Mouse (Mus musculus) hindbrain, postnatal 0 days (tissue): ENCODE measurements around the gene Slamf8. TPM values are rescaled to one million over a fixed set of nuclear protein-coding genes. Genes with fewer than 3 reads are reported as not detected.
A peak's percentile ranks its signal among the peaks of the same experiment; 100 is the strongest.

Source experiments
- ATAC-seq: fragments of 200-750 bp; cut with Nextera tagmentation; 2 replicates; pipeline ENCODE4 v1.8.0; 2017; ENCODE audit warnings: mild to moderate bottlenecking, moderate TSS enrichment, moderate library complexity
- DNase-seq: peaks from one replicate; pipeline ENCODE4 v3.0.0-alpha.2; 2015; ENCODE audit warnings: low spot score
- H3K27ac ChIP-seq: fragments of 300-500 bp; sonication (generic); 2 replicates; pipeline ENCODE4 v1.5.1; 2014; ENCODE audit warnings: mild to moderate bottlenecking
- H3K27me3 ChIP-seq: fragments of 300-500 bp; sonication (generic); 2 replicates; pipeline ENCODE4 v1.6.1; 2014; ENCODE audit warnings: low read length, mixed read lengths; ENCODE audit not compliant: insufficient read depth
- H3K36me3 ChIP-seq: fragments of 300-500 bp; sonication (generic); 2 replicates; pipeline ENCODE4 v1.6.1; 2014; ENCODE audit warnings: low read length, mixed read lengths; ENCODE audit not compliant: insufficient read depth
- H3K4me1 ChIP-seq: fragments of 300-500 bp; sonication (generic); 2 replicates; pipeline ENCODE4 v1.6.1; 2014; ENCODE audit warnings: antibody characterized with exemption, low read length, mixed read lengths; ENCODE audit not compliant: insufficient read depth
- H3K4me2 ChIP-seq: fragments of 300-500 bp; sonication (generic); 2 replicates; pipeline ENCODE4 v1.6.1; 2014; ENCODE audit warnings: low read depth, mild to moderate bottlenecking, low read length, moderate library complexity, mixed read lengths
- H3K4me3 ChIP-seq: fragments of 300-500 bp; sonication (generic); 2 replicates; pipeline ENCODE4 v1.5.1; 2014; ENCODE audit warnings: low read length
- H3K9ac ChIP-seq: fragments of 300-500 bp; sonication (generic); replicated peaks from 2 replicates; pipeline ENCODE4 v1.6.1; 2014; ENCODE audit warnings: mild to moderate bottlenecking, low read length, moderate library complexity, mixed read lengths
- H3K9me3 ChIP-seq: fragments of 300-500 bp; sonication (generic); 2 replicates; pipeline ENCODE4 v1.6.1; 2016; ENCODE audit warnings: low read length, mixed read lengths
- CTCF ChIP-seq: IDR thresholded peaks from 2 replicates; pipeline ENCODE4 v1.5.1; 2016; ENCODE audit warnings: antibody characterized with exemption, control low read depth, low read depth
- WGBS: fragments of 180-500 bp; shearing (Covaris S2); extraction: QIAGEN DNeasy Blood & Tissue Kit; methylation state at CpG from one replicate; pipeline ENCODE4 v1.1.7; 2014; 5-methylcytosine and 5-hydroxymethylcytosine counted together
- polyA plus RNA-seq: library from polyadenylated mRNA; unstranded; fragments of >200 nt; fragmentation: Nextera tagmentation; extraction: Ambion mirVana; gene quantifications from 2 replicates; pipeline ENCODE4 v1.2.1, GENCODE M21; 2015
- total RNA-seq: library from RNA; depleted of rRNA; stranded (reverse); fragments of >200 nt; gene quantifications from 2 replicates; pipeline ENCODE4 v1.2.3, GENCODE M21; 2014

Gene Slamf8
- total and polyA plus RNA-seq, 2 experiments from 2014 or later = not detected

DNA sequence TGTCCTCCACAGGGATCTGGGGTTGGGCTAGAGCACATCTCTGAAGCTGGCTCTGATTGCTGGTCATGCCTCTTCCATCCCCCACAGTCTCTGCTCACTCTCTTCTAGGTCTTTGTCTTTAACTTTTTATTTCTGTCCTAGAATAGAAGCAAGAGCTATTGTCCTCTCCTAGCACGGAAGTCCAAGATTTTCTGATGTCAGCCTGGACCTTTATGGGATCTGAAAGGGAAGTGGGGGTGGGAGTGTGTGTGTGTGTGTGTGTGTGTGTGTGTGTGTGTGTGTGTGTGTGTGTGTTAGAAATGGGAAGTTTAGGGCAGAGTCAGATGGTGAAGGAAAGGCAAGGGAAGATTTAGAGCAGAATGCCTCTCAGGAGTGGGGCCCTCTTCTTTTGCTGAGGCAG is 37.7 kb downstream of the Slamf8 start:
- no peak for TF ChIP-seq CTCF
- WGBS = 43% methylated on average over 1 of the region's 1 CpGs
- H3K9ac ChIP-seq = no peak overlapping the region

DNA sequence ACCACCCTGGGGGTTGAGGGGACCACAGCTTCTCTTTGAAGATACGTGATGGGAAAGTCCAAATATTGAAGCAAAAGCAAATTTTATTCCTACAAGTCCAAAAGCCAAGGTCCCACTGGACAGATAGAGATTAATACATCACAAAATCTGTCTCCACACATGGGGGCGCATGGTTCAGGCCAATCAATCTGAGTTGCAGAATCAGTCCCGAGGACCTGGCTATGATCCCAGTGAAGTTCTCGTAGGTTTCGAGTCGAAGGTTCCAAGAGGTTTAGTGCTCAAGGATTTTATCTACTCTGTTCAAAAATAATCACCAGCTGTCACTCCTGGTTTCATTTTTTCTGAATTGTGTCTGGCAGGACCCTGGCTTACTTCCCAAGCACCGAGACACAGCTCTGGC is 39.4 kb downstream of the Slamf8 start:
- Histone ChIP-seq H3K9me3 (no peaks in the 10 kb centered on the region), H3K4me1 (peaks cover 9% of the 10 kb centered on the region; the same call in 1 of the 2 replicates), H3K27ac (no peak overlapping the region), H3K36me3 (no peaks in the 10 kb centered on the region), H3K4me2 (peak overlapping the region; percentile 66), H3K9ac (0 out of 2 replicates have a peak overlapping the region, but pooled peaks have one; percentile 44), H3K4me3 (peak overlapping the region; percentile 36; the same call in 1 of the 2 replicates), H3K27me3 (no peaks in the 10 kb centered on the region)
- ATAC-seq (no peak), DNase-seq (no peak)
- TF ChIP-seq CTCF = no peak
- 32% methylated on average over 7 of the region's 7 CpGs for WGBS

More for the DNA sequence above, 37.7 kb downstream of the Slamf8 start:
- DNase-seq (no peak), ATAC-seq (no peak)
- Histone ChIP-seq H3K4me2 (no peak overlapping the region), H3K36me3 (no peaks in the 10 kb centered on the region), H3K27me3 (no peaks in the 10 kb centered on the region), H3K9me3 (no peaks in the 10 kb centered on the region), H3K4me1 (peaks cover 9% of the 10 kb centered on the region; the same call in 1 of the 2 replicates), H3K27ac (no peak overlapping the region), H3K4me3 (no peak overlapping the region)

DNA sequence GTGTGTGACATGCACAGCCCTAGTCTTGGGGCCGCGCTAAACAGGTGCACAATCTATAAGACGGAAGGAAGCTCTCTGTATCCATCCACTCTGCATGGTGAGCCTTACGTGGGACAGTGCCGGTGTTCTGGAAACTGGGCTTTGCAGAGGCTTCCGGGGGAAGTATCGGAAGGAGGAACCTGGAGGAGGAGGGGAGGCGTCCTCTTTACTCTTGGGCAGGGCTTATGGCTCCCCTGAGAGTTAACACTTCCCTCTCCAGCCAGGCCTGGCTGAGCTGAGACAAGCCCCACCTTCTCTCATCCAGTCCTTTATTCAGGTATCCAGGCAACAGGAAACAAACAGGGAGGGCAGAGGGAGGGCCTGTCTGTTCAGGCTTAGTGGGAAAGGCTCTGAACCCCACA is 39.8 kb downstream of the Slamf8 start:
- Histone ChIP-seq H3K9me3 (no peaks in the 10 kb centered on the region), H3K4me3 (peak overlapping the region; percentile 36), H3K27me3 (no peaks in the 10 kb centered on the region), H3K9ac (peak overlapping the region; percentile 44; the same call in 1 of the 2 replicates), H3K27ac (peak overlapping the region; percentile 56; the same call in 1 of the 2 replicates), H3K4me1 (peaks cover 9% of the 10 kb centered on the region; the same call in 1 of the 2 replicates), H3K36me3 (no peaks in the 10 kb centered on the region), H3K4me2 (peak overlapping the region; percentile 66)
- DNase-seq (peak; percentile 75), ATAC-seq (peak; percentile 90)
- TF ChIP-seq CTCF = no peak
- WGBS = 0% methylated on average over 8 of the region's 8 CpGs

DNA sequence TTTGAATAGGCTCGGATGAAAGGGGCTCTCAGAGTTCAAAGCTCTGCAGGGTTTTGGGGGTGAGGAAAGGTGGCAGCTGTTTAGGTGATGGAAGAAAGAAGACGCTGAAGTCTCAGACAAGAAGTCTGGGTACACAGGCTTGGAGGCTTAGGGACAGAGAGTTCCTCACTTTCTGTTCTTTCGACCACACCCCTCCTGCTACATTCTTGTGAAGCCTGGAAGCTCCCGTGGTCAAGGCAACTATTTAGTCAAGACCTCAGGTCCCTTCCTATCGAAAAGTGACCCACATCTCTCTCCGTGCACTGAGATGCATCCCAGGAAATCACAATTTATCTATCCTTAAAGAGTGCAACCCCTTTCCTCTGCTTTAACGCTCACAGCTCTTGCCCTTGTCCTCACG is 40.7 kb downstream of the Slamf8 start:
- no peak for DNase-seq
- no peaks in the 10 kb centered on the region for H3K27me3 ChIP-seq
- peak overlapping the region; percentile 44; the same call in 1 of the 2 replicates for H3K9ac ChIP-seq
- ATAC-seq = no peak
- H3K9me3 ChIP-seq = no peaks in the 10 kb centered on the region
- H3K27ac ChIP-seq = no peak overlapping the region
- no peak for TF ChIP-seq CTCF
- peak overlapping the region; percentile 36 for H3K4me3 ChIP-seq
- peaks cover 9% of the 10 kb centered on the region; the same call in 1 of the 2 replicates for H3K4me1 ChIP-seq
- no peaks in the 10 kb centered on the region for H3K36me3 ChIP-seq
- 9% methylated on average over 8 of the region's 8 CpGs for WGBS
- H3K4me2 ChIP-seq = peak overlapping the region; percentile 66

DNA sequence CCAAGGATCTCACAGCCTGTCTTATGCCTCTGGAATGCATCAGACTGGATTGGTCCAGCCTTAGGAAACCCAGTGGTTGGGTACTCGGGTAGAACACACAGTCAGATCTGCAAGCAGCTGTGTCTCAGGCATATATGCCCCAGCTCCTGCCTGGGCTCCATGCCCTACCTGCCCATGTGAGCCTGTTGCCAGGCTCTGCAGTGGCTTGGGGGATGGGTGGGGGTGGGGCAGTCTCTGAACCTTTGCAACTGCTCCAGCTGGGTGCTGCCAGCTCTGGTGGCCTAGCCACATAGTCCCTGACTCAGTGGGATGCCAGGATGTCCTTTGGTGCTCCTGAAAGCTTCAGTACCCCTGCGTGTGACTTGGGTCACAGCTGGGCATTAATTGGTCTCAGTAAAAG is 41.1 kb downstream of the Slamf8 start:
- no peak for ATAC-seq
- Histone ChIP-seq H3K9ac (no peak overlapping the region), H3K27ac (no peak overlapping the region), H3K36me3 (no peaks in the 10 kb centered on the region), H3K4me2 (peak overlapping the region; percentile 66; the same call in 1 of the 2 replicates), H3K4me1 (peaks cover 9% of the 10 kb centered on the region; the same call in 1 of the 2 replicates), H3K4me3 (no peak overlapping the region), H3K9me3 (no peaks in the 10 kb centered on the region), H3K27me3 (no peaks in the 10 kb centered on the region)
- DNase-seq = no peak
- no peak for TF ChIP-seq CTCF
- 21% methylated on average over 2 of the region's 2 CpGs for WGBS

DNA sequence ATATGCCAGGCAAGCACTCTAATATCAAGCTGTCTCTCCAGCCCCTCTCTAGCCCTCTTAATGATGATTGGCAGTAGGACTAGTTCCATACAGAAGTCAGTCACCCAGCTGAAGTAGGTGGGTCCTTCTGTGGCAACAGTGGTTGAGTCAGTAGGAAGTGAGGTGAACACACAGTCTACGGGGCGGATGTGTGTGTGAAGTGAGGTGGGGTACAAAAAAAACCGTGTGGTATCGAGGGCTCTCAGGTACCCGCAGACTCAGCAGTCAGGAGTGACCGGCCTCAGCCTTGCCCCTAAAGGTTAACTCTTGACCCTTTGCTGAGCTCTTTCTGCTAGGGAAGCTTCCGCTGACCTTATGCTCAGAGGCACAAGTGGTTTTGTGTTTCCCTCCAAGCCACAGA is 41.9 kb downstream of the Slamf8 start:
- Histone ChIP-seq H3K4me1 (peaks cover 9% of the 10 kb centered on the region; the same call in 1 of the 2 replicates), H3K9me3 (no peaks in the 10 kb centered on the region), H3K36me3 (no peaks in the 10 kb centered on the region), H3K9ac (no peak overlapping the region), H3K27me3 (no peaks in the 10 kb centered on the region), H3K4me3 (no peak overlapping the region), H3K4me2 (no peak overlapping the region), H3K27ac (no peak overlapping the region)
- TF ChIP-seq CTCF = no peak
- 73% methylated on average over 7 of the region's 7 CpGs for WGBS
- DNase-seq (no peak), ATAC-seq (no peak)

DNA sequence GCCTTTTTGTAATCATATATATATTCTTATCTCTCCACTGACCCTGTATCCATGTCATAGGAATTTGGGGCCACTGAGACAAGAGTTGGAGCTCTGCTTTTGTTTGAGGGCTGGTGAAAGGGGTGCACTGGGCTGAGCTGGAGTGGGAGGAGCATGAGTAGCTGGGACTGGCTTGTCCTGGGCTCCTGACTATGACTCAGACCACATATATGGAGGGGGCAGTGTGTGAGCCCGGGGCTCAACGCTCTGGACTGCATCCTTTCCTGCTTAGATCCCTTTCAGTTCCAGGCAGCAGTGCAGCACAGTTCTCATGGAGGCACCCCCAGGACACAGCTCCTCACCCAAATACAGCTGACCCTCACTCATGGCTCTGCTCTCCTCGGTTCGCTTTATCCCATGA is 44.3 kb downstream of the Slamf8 start:
- H3K4me1 ChIP-seq = peaks cover 9% of the 10 kb centered on the region; the same call in 1 of the 2 replicates
- no peaks in the 10 kb centered on the region for H3K36me3 ChIP-seq
- H3K9me3 ChIP-seq = no peaks in the 10 kb centered on the region
- H3K4me2 ChIP-seq = no peak overlapping the region
- DNase-seq = no peak
- H3K27ac ChIP-seq = no peak overlapping the region
- 97% methylated on average over 4 of the region's 4 CpGs for WGBS
- no peak overlapping the region for H3K4me3 ChIP-seq
- ATAC-seq = no peak
- TF ChIP-seq CTCF = no peak
- H3K9ac ChIP-seq = no peak overlapping the region
- H3K27me3 ChIP-seq = no peaks in the 10 kb centered on the region
